Mouse (Mus musculus) bone marrow macrophage, adult 2 months (primary cell): Measurements from ENCODE around the gene Otoa. TPM values are rescaled to one million over a fixed set of nuclear protein-coding genes. Genes with fewer than 3 reads are reported as not detected.
A peak's percentile ranks its signal among the peaks of the same experiment; 100 is the strongest.

Experiments used
- H3K27ac ChIP-seq: 2 replicates; pipeline ENCODE4 v1.5.1; 2012; ENCODE audit warnings: low read depth, low read length; ENCODE audit not compliant: insufficient read depth
- H3K4me1 ChIP-seq: 2 replicates; pipeline ENCODE4 v1.6.1; 2012; ENCODE audit warnings: low read length; ENCODE audit not compliant: control insufficient read depth, insufficient read depth
- H3K4me3 ChIP-seq: 2 replicates; pipeline ENCODE4 v1.5.1; 2012; ENCODE audit warnings: mild to moderate bottlenecking, low read length, moderate library complexity; ENCODE audit not compliant: insufficient read depth
- CTCF ChIP-seq: IDR thresholded peaks from 2 replicates; pipeline ENCODE4 v1.5.1; 2012; ENCODE audit warnings: low read depth, mild to moderate bottlenecking, low read length, moderate library complexity
- POLR2A ChIP-seq: IDR thresholded peaks from 2 replicates; pipeline ENCODE4 v1.6.1; 2012; ENCODE audit warnings: mild to moderate bottlenecking, low read depth, low read length, borderline replicate concordance
- polyA plus RNA-seq: library from polyadenylated mRNA; stranded (reverse); fragments of >200 nt; gene quantifications from 2 replicates; pipeline ENCODE4 v1.2.4, GENCODE M21; 2012; ENCODE audit not compliant: missing spikeins, insufficient read depth, insufficient read length

The Otoa gene
- polyA plus RNA-seq, 1 experiment: not detected

GRCm38 (mm10) chr7:121098614-121099389 is 17.4 kb downstream of the Otoa start:
- Histone ChIP-seq H3K4me3 (no peak overlapping the region), H3K4me1 (no peaks in the 10 kb centered on the region; the same call in none of the 2 replicates), H3K27ac (no peak overlapping the region)
- no peak for TF ChIP-seq POLR2A
- TF ChIP-seq CTCF: no peak

GRCm38 (mm10) chr7:121107851-121108250 is 26.4 kb downstream of the Otoa start:
- no peak overlapping the region for H3K4me3 ChIP-seq
- no peak overlapping the region for H3K27ac ChIP-seq
- TF ChIP-seq POLR2A: no peak
- TF ChIP-seq CTCF: no peak
- H3K4me1 ChIP-seq: peaks cover 10% of the 10 kb centered on the region

- H3K4me3 ChIP-seq: no peak overlapping the region
- peaks cover 10% of the 10 kb centered on the region for H3K4me1 ChIP-seq
- H3K27ac ChIP-seq: no peak overlapping the region
- TF ChIP-seq POLR2A: no peak
- no peak for TF ChIP-seq CTCF
Measured at GRCm38 (mm10) chr7:121111321-121111720, 29.9 kb downstream of the Otoa start.

DNA sequence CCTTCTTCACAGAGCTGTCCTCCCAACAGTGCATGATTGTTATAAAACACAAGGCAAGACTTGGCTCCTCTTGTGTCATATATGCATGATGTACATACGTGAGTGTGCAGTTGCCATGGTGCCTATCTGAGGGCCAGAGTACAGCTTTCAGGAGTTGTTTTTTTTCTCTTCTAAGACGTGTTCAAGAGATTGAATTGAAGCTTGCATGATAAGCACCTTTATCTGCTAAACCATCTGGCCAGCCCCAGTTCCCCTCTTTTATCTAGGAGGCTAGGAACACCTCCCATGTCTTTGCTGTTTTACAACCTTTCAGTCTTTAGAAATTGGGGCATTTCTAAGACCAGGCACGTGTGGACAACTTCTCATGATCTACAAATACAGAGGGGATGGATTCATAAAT is 30.3 kb downstream of the Otoa start:
- Histone ChIP-seq H3K4me1 (peaks cover 10% of the 10 kb centered on the region), H3K4me3 (no peak overlapping the region), H3K27ac (no peak overlapping the region)
- TF ChIP-seq POLR2A (no peak), CTCF (no peak)

GRCm38 (mm10) chr7:121120143-121120818 is 38.8 kb downstream of the Otoa start:
- peaks cover 3% of the 10 kb centered on the region for H3K4me1 ChIP-seq
- no peak overlapping the region for H3K4me3 ChIP-seq
- TF ChIP-seq CTCF (peak; percentile 42), POLR2A (no peak)
- peak overlapping the region; percentile 68 for H3K27ac ChIP-seq

- Histone ChIP-seq H3K27ac (no peak overlapping the region), H3K4me1 (no peaks in the 10 kb centered on the region), H3K4me3 (no peak overlapping the region)
- TF ChIP-seq CTCF (no peak), POLR2A (no peak)
Measured at GRCm38 (mm10) chr7:121130837-121131236, 49.4 kb downstream of the Otoa start.

- Histone ChIP-seq H3K4me1 (no peaks in the 10 kb centered on the region), H3K27ac (no peak overlapping the region), H3K4me3 (no peak overlapping the region)
- TF ChIP-seq CTCF (no peak), POLR2A (no peak)
Measured at GRCm38 (mm10) chr7:121141274-121141673, 59.8 kb downstream of the Otoa start.

- no peaks in the 10 kb centered on the region for H3K4me1 ChIP-seq
Measured at GRCm38 (mm10) chr7:121150662-121151061, 69.2 kb downstream of the Otoa start.

DNA sequence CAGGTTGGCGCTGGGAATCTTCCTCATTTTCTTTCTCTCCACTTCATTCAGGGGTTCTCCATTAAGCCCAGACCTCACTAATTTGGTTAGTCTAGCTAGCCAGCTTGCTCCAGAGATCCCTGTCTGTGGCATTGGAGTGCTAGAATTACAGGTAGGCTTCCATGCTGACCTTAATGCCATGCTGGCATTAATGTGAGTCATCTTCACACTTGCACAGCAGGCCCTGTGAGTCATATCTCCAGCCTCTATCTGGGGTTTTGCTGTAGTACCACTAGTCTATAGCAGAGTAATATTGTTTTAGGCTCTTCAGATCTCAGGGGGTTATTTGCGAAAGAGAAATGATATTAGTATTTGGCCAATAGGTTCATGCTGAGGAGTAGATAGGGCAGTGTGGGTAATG is 70.7 kb downstream of the Otoa start:
- Histone ChIP-seq H3K4me3 (no peak overlapping the region), H3K4me1 (no peaks in the 10 kb centered on the region), H3K27ac (no peak overlapping the region)
- no peak for TF ChIP-seq POLR2A
- TF ChIP-seq CTCF: no peak

More at GRCm38 (mm10) chr7:121150662-121151061, 69.2 kb downstream of the Otoa start:
- TF ChIP-seq POLR2A (no peak), CTCF (no peak)
- no peak overlapping the region for H3K27ac ChIP-seq
- H3K4me3 ChIP-seq: no peak overlapping the region

DNA sequence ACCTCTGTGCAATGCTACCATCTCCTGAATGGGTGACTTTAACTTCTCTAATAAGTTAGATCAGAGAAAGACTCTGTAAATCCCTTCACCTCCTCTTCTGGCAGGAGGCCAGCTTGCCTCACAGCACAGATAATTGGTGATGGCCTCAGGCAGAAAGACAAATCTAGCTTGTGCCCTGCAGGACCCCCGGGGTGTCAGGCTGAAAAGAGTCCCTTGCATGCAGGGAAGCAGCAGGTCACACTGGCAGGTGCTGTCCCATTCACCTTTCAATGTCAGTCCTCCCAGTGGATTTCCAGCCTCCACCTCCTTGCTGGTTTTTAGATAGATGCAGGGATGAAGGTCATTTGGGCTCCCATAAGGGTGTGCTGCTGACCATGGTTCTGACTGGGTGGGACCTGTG is 84.2 kb downstream of the Otoa start:
- H3K4me3 ChIP-seq: no peak overlapping the region
- H3K4me1 ChIP-seq: no peaks in the 10 kb centered on the region
- H3K27ac ChIP-seq: no peak overlapping the region
- TF ChIP-seq CTCF: no peak
- TF ChIP-seq POLR2A: no peak
